20 mouse cellular contexts compared by ENCODE assay signal in the genomic region with DNA sequence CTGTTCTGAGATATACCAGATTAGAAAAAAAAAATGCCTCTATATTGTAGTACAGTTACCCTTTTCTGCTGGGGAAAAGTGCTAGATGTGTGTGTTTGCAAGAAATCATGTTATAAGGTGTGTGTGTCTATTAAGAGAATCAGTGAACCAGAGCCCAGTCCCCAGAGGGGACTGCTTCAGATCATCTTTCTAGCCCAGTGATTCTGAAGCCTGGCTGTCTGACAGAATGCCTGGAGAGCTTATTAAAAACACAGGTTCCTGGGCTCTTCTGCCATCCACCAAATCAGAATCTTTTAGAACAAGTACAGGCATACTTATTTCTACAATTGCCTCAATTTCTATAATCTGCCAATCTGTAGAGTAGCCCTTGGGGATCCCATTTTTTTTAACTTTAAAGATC.
"Had no signal": no experiment of that assay in that cellular context is flagged by ENCODE, and none has a peak within 500 bp of the region (broad histone marks: within the 10 kb centered on the region; RNA-seq: fewer than 3 reads in every experiment).

No protein-coding gene starts in this region.

- H3K27me3 ChIP-seq: kidney, embryonic 15.5 days; limb, embryonic 13.5 days; liver, embryonic 12.5 days; liver, embryonic 15.5 days; midbrain, embryonic 12.5 days; stomach, embryonic 15.5 days had no signal

- H3K4me1 ChIP-seq: kidney, embryonic 15.5 days; limb, embryonic 10.5 days; limb, embryonic 13.5 days; liver, embryonic 12.5 days; liver, embryonic 15.5 days; stomach, embryonic 15.5 days had no signal

- ATAC-seq: liver, embryonic 12.5 days had no signal

- H3K4me2 ChIP-seq: kidney, embryonic 15.5 days; limb, embryonic 13.5 days; liver, embryonic 12.5 days; liver, embryonic 15.5 days; midbrain, embryonic 12.5 days; stomach, embryonic 15.5 days had no signal

- H3K4me3 ChIP-seq: kidney, embryonic 15.5 days; left cerebral cortex, adult 2 months; limb, embryonic 10.5 days; limb, embryonic 13.5 days; liver, embryonic 12.5 days; liver, embryonic 15.5 days; midbrain, embryonic 12.5 days; stomach, embryonic 15.5 days had no signal

- H3K9ac ChIP-seq: kidney, embryonic 15.5 days; limb, embryonic 13.5 days; liver, embryonic 12.5 days; liver, embryonic 15.5 days; midbrain, embryonic 12.5 days; stomach, embryonic 15.5 days had no signal

- DNase-seq: kidney, adult 11 months; kidney, adult 8-10 months; kidney, postnatal 10 days; kidney, postnatal 36 days; layer of hippocampus, postnatal 36 days; liver; lung, adult 2 months; lung, postnatal 14 days; lung, postnatal 4 days; right cerebral cortex, postnatal 25 days; spleen, adult 18-20 months; thymus, postnatal 25 days had no signal

- H3K9me3 ChIP-seq: kidney, embryonic 15.5 days; limb, embryonic 10.5 days; limb, embryonic 13.5 days; liver, embryonic 12.5 days; liver, embryonic 15.5 days; midbrain, embryonic 12.5 days; stomach, embryonic 15.5 days had no signal

- H3K27ac ChIP-seq: kidney, embryonic 15.5 days; left cerebral cortex, adult 2 months; limb, embryonic 10.5 days; limb, embryonic 13.5 days; liver, embryonic 12.5 days; liver, embryonic 15.5 days; midbrain, embryonic 12.5 days; stomach, embryonic 15.5 days had no signal

- H3K36me3 ChIP-seq: kidney, embryonic 15.5 days; limb, embryonic 10.5 days; limb, embryonic 13.5 days; liver, embryonic 12.5 days; liver, embryonic 15.5 days; midbrain, embryonic 12.5 days; stomach, embryonic 15.5 days had no signal
